Mouse (Mus musculus) intestine, postnatal 0 days (tissue): ENCODE measurements around the gene Prnp. TPM values are rescaled to one million over a fixed set of nuclear protein-coding genes. Genes with fewer than 3 reads are reported as not detected.
A peak's percentile ranks its signal among the peaks of the same experiment; 100 is the strongest.

Experiments
- ATAC-seq: fragments of 200-750 bp; cut with Nextera tagmentation; 2 replicates; pipeline ENCODE4 v1.8.0; 2017; ENCODE audit warnings: mild to moderate bottlenecking, moderate TSS enrichment, moderate library complexity
- H3K27ac ChIP-seq: fragments of 300-500 bp; sonication (generic); 2 replicates; pipeline ENCODE4 v1.5.1; 2014; ENCODE audit warnings: mild to moderate bottlenecking, low read depth, low read length, moderate library complexity
- H3K27me3 ChIP-seq: fragments of 300-500 bp; sonication (generic); replicated peaks from 2 replicates; pipeline ENCODE4 v1.6.1; 2014; ENCODE audit warnings: low read length, mixed read lengths; ENCODE audit not compliant: control insufficient read depth, insufficient read depth
- H3K36me3 ChIP-seq: fragments of 300-500 bp; sonication (generic); 2 replicates; pipeline ENCODE4 v1.6.1; 2014; ENCODE audit warnings: mild to moderate bottlenecking, moderate library complexity; ENCODE audit not compliant: control insufficient read depth, insufficient read depth
- H3K4me1 ChIP-seq: fragments of 300-500 bp; sonication (generic); replicated peaks from 2 replicates; pipeline ENCODE4 v1.6.1; 2014; ENCODE audit warnings: antibody characterized with exemption, low read length, mixed read lengths; ENCODE audit not compliant: control insufficient read depth, insufficient read depth
- H3K4me2 ChIP-seq: fragments of 300-500 bp; sonication (generic); replicated peaks from 2 replicates; pipeline ENCODE4 v1.6.1; 2014; ENCODE audit warnings: low read depth, mild to moderate bottlenecking, moderate library complexity
- H3K4me3 ChIP-seq: fragments of 300-500 bp; sonication (generic); 2 replicates; pipeline ENCODE4 v1.5.1; 2014; ENCODE audit warnings: low read depth, low read length
- H3K9ac ChIP-seq: fragments of 300-500 bp; sonication (generic); 2 replicates; pipeline ENCODE4 v1.6.1; 2014; ENCODE audit warnings: mild to moderate bottlenecking, low read depth, low read length
- H3K9me3 ChIP-seq: fragments of 300-500 bp; sonication (generic); 2 replicates; pipeline ENCODE4 v1.6.1; 2016; ENCODE audit warnings: mixed run types; ENCODE audit not compliant: control insufficient read depth
- CTCF ChIP-seq: sonication (generic); IDR thresholded peaks from 2 replicates; pipeline ENCODE4 v1.5.1; 2016; ENCODE audit warnings: low read depth, mild to moderate bottlenecking, control low read depth, antibody characterized with exemption, moderate library complexity
- WGBS: fragments of 180-500 bp; shearing (Covaris S2); extraction: QIAGEN DNeasy Blood & Tissue Kit; methylation state at CpG from one replicate; pipeline ENCODE4 v1.1.7; 2014; 5-methylcytosine and 5-hydroxymethylcytosine counted together
- polyA plus RNA-seq: library from polyadenylated mRNA; unstranded; fragments of >200 nt; fragmentation: Nextera tagmentation; extraction: Ambion mirVana; gene quantifications from 2 replicates; pipeline ENCODE4 v1.2.1, GENCODE M21; 2015

Prnp gene
- polyA plus RNA-seq, 1 experiment from 2014 or later, result 47.5 TPM

DNA sequence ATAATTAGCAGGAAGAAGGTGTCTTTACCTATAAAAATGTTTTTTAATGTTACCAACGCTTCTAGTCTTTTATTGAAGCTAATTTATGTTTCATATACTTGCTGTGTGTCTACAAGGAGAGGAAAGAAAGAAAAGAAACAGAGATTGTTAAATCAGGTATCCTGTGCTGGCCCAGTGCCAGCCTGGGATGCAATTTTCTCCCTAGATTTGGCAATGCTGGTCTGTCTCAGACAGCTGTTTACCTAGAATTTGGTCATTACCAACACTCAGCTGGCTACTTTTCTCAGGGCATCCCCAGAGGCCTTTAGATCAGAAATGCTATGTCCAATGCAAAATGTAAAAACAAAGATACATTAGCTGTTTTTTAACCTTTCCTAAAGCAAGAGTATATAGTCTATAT is 36.4 kb upstream of the Prnp start:
- H3K9me3 ChIP-seq, result no peaks in the 10 kb centered on the region
- H3K4me1 ChIP-seq, result no peaks in the 10 kb centered on the region
- H3K36me3 ChIP-seq, result no peaks in the 10 kb centered on the region
- no peak overlapping the region for H3K27ac ChIP-seq
- TF ChIP-seq CTCF, result no peak
- WGBS, result 61% methylated on average over 1 of the region's 1 CpGs
- H3K4me2 ChIP-seq, result no peak overlapping the region
- ATAC-seq, result no peak
- H3K4me3 ChIP-seq, result no peak overlapping the region
- H3K9ac ChIP-seq, result no peak overlapping the region
- no peaks in the 10 kb centered on the region for H3K27me3 ChIP-seq

DNA sequence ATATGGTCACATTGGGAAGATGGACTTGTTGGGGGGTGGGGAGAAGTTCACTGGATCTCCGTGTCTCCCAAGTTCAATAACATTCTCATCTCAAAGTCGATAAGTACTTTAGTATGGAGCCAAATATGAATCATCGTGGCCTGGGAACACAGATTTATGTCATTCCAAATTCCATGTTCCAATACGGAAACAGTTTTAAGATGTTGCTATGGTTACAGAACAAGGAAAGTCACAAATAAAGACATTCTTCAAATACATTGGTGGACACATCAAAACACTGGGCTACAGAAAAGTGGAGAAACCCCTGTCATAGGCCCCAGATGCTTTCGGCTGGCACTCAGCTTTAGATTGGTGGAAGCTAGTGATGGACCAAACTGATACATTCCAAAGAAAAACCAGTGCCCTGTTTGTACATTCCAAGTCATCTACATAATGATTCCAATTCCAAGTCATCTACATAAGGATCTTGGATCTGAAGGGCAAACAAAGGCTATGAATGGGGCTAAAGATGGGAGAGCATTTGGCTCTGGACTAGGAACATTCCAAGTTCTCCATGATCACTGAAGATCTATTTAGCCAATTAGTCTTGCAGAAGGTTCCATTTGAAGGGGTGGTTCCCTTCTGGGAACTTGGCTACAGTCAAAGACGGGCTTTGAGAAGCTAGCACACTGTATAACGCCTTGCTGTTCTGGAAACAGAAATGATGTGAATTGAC is 33.0 kb upstream of the Prnp start:
- no peak overlapping the region for H3K4me2 ChIP-seq
- H3K4me3 ChIP-seq, result no peak overlapping the region
- no peak overlapping the region for H3K27ac ChIP-seq
- no peak for ATAC-seq
- WGBS, result 80% methylated on average over 7 of the region's 7 CpGs
- no peak overlapping the region for H3K9ac ChIP-seq
- H3K27me3 ChIP-seq, result no peaks in the 10 kb centered on the region
- no peaks in the 10 kb centered on the region for H3K9me3 ChIP-seq
- no peak for TF ChIP-seq CTCF
- H3K36me3 ChIP-seq, result no peaks in the 10 kb centered on the region
- H3K4me1 ChIP-seq, result no peaks in the 10 kb centered on the region

- WGBS, result 48% methylated on average over 4 of the region's 4 CpGs
- TF ChIP-seq CTCF, result no peak
- H3K27me3 ChIP-seq, result 0 out of 2 replicates have a peak, but pooled peaks cover 4% of the 10 kb centered on the region
- H3K4me2 ChIP-seq, result peak overlapping the region; percentile 13; the same call in 1 of the 2 replicates
- 0 out of 2 replicates have a peak, but pooled peaks have one; percentile 33 for ATAC-seq
- no peaks in the 10 kb centered on the region for H3K4me1 ChIP-seq
- no peaks in the 10 kb centered on the region for H3K36me3 ChIP-seq
- H3K27ac ChIP-seq, result no peak overlapping the region
- H3K9me3 ChIP-seq, result no peaks in the 10 kb centered on the region
- no peak overlapping the region for H3K4me3 ChIP-seq
- H3K9ac ChIP-seq, result no peak overlapping the region
These were observed 28.0 kb upstream of the Prnp start for GRCm38 (mm10) chr2:131881766-131882165.

- Histone ChIP-seq H3K27ac (no peak overlapping the region), H3K4me3 (no peak overlapping the region), H3K9ac (no peak overlapping the region), H3K4me2 (no peak overlapping the region), H3K4me1 (no peaks in the 10 kb centered on the region), H3K27me3 (0 out of 2 replicates have a peak, but pooled peaks cover 4% of the 10 kb centered on the region), H3K9me3 (no peaks in the 10 kb centered on the region), H3K36me3 (no peaks in the 10 kb centered on the region)
- no peak for TF ChIP-seq CTCF
- 63% methylated on average over 2 of the region's 2 CpGs for WGBS
- no peak for ATAC-seq
These were observed 26.6 kb upstream of the Prnp start for GRCm38 (mm10) chr2:131883136-131883535.

GRCm38 (mm10) chr2:131886503-131887160 is 23.1 kb upstream of the Prnp start:
- Histone ChIP-seq H3K9ac (no peak overlapping the region), H3K4me1 (no peaks in the 10 kb centered on the region), H3K36me3 (no peaks in the 10 kb centered on the region), H3K9me3 (no peaks in the 10 kb centered on the region), H3K4me2 (no peak overlapping the region), H3K27ac (no peak overlapping the region), H3K27me3 (0 out of 2 replicates have a peak, but pooled peaks cover 4% of the 10 kb centered on the region), H3K4me3 (no peak overlapping the region)
- 82% methylated on average over 6 of the region's 6 CpGs for WGBS
- no peak for ATAC-seq
- no peak for TF ChIP-seq CTCF

GRCm38 (mm10) chr2:131888233-131888632 is 21.5 kb upstream of the Prnp start:
- TF ChIP-seq CTCF, result no peak
- Histone ChIP-seq H3K4me3 (no peak overlapping the region), H3K4me2 (no peak overlapping the region), H3K27ac (no peak overlapping the region), H3K4me1 (no peaks in the 10 kb centered on the region), H3K9ac (no peak overlapping the region), H3K27me3 (0 out of 2 replicates have a peak, but pooled peaks cover 4% of the 10 kb centered on the region), H3K9me3 (no peaks in the 10 kb centered on the region), H3K36me3 (no peaks in the 10 kb centered on the region)
- WGBS, result 60% methylated on average over 7 of the region's 7 CpGs
- no peak for ATAC-seq
